Mouse (Mus musculus) CD4-positive, CD25-positive, alpha-beta regulatory T cell, adult 2 months (primary cell): ENCODE data around the gene 4931429L15Rik.

ENCODE experiments used
- DNase-seq: peaks from one replicate; pipeline ENCODE4 v3.0.0-alpha.2; 2012; ENCODE audit warnings: low read depth, low spot score

4931429L15Rik gene

GRCm38 (mm10) chr9:46259111-46259510 is 60.7 kb downstream of the 4931429L15Rik start:
- no peak for DNase-seq

- no peak for DNase-seq
Observed at GRCm38 (mm10) chr9:46257546-46257945, 62.2 kb downstream of the 4931429L15Rik start.

- no peak for DNase-seq
Observed at GRCm38 (mm10) chr9:46256658-46257385, 63.0 kb downstream of the 4931429L15Rik start.

- DNase-seq, result no peak
Observed at GRCm38 (mm10) chr9:46256177-46256576, 63.6 kb downstream of the 4931429L15Rik start.
